Mouse (Mus musculus) ES-Bruce4 (cell line): Measurements from ENCODE around the gene Elovl6.

ENCODE experiments used
- CTCF ChIP-seq: IDR thresholded peaks from one replicate; pipeline ENCODE4 v1.8.1; 2011; ENCODE audit warnings: low read depth, low read length
- POLR2A ChIP-seq: IDR thresholded peaks from one replicate; pipeline ENCODE4 v1.8.1; 2011; ENCODE audit warnings: low read length; ENCODE audit not compliant: insufficient read depth

GRCm38 (mm10) chr3:129686196-129686595, 154.0 kb downstream of the Elovl6 start:
- TF ChIP-seq POLR2A (no peak), CTCF (no peak)
